Mouse (Mus musculus) liver, embryonic 16.5 days (tissue): ENCODE measurements at regions not wholly inside any gene's neighbourhood (a gene's known extent, or its start where the extent isn't known, plus 50 kb on each side); places are given as distances from the start of the nearest gene placed in this dataset.
A peak's percentile ranks its signal among the peaks of the same experiment; 100 is the strongest.
"Not testable (repeated sequence)": the region's sequence is repeated elsewhere in the genome, so short reads cannot be mapped to it uniquely, and the experiment has no call there.

Experiments
- ATAC-seq: fragments of 200-750 bp; cut with Nextera tagmentation; 2 replicates; pipeline ENCODE4 v1.8.0; 2017; ENCODE audit warnings: low read depth, mild to moderate bottlenecking, moderate number of reproducible peaks, moderate library complexity
- H3K27ac ChIP-seq: fragments of 300-500 bp; sonication (generic); 2 replicates; pipeline ENCODE4 v1.5.1; 2014; ENCODE audit warnings: mild to moderate bottlenecking, low read length
- H3K27me3 ChIP-seq: fragments of 300-500 bp; sonication (generic); 2 replicates; pipeline ENCODE4 v1.6.1; 2014; ENCODE audit warnings: low read depth, low read length, mixed read lengths; ENCODE audit not compliant: control insufficient read depth, insufficient read depth
- H3K36me3 ChIP-seq: fragments of 300-500 bp; sonication (generic); 2 replicates; pipeline ENCODE4 v1.6.1; 2014; ENCODE audit warnings: mild to moderate bottlenecking; ENCODE audit not compliant: control insufficient read depth, insufficient read depth
- H3K4me1 ChIP-seq: fragments of 300-500 bp; sonication (generic); 2 replicates; pipeline ENCODE4 v1.6.1; 2014; ENCODE audit warnings: low read depth, low read length, mixed read lengths; ENCODE audit not compliant: control insufficient read depth
- H3K4me2 ChIP-seq: fragments of 300-500 bp; sonication (generic); 2 replicates; pipeline ENCODE4 v1.6.1; 2014; ENCODE audit warnings: low read depth, low read length, mixed read lengths
- H3K4me3 ChIP-seq: fragments of 300-500 bp; sonication (generic); 2 replicates; pipeline ENCODE4 v1.5.1; 2014; ENCODE audit warnings: low read depth, mild to moderate bottlenecking, low read length
- H3K9ac ChIP-seq: fragments of 300-500 bp; sonication (generic); 2 replicates; pipeline ENCODE4 v1.6.1; 2014; ENCODE audit warnings: low read depth, low read length
- H3K9me3 ChIP-seq: fragments of 300-500 bp; sonication (generic); replicated peaks from 2 replicates; pipeline ENCODE4 v1.6.1; 2016; ENCODE audit warnings: low read length; ENCODE audit not compliant: control insufficient read depth
- WGBS: fragments of 180-500 bp; shearing (Covaris S2); extraction: QIAGEN DNeasy Blood & Tissue Kit; methylation state at CpG from one replicate; pipeline ENCODE4 v1.1.7; 2014; ENCODE audit not compliant: insufficient replicate concordance; 5-methylcytosine and 5-hydroxymethylcytosine counted together

DNA sequence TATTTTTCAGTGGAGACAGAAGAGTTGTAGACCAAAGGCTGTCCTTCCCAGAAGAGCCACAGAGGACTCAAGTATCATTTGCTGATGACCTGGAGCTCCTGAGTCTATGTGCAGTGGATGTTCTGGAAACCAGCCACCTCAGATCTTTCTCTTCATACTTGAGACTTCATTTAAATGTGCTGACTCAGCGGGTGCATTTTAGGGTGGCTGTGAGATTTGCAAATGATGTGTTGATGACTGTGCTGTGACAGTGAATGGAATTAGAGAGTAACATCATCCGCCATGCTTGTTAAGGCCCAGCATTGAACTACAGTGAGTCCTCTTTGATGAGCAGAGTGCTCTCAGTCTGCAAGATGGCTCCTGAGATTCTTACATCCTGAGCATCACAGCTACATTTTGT lies 152.0 kb upstream of the Intu start:
- Histone ChIP-seq H3K9ac (no peak overlapping the region), H3K36me3 (no peaks in the 10 kb centered on the region), H3K4me1 (no peaks in the 10 kb centered on the region), H3K27me3 (no peaks in the 10 kb centered on the region), H3K4me2 (no peak overlapping the region), H3K27ac (no peak overlapping the region), H3K4me3 (no peak overlapping the region), H3K9me3 (no peaks in the 10 kb centered on the region)
- 53% methylated on average over 2 of the region's 2 CpGs for WGBS
- ATAC-seq, result no peak

DNA sequence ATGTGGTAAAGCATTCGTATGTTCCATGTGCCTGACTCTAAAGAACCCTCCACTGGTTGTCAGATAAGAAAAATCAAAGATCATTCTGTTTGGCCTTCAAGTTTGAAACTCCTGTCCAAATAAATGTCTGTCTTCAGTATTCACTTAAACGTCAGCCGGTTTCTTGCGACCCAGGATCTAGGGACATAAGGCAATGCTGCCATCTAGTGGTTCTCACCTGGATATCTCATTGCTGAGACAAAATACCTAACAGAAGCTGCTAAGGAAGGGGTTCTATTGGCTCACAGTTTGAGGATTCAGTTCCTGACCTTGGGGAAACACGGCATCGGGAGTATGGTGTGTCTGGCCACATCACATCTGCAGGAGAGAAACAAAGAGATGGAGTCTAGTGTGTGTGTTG lies 139.5 kb upstream of the Intu start:
- 36% methylated on average over 6 of the region's 6 CpGs for WGBS
- Histone ChIP-seq H3K36me3 (no peaks in the 10 kb centered on the region), H3K4me2 (no peak overlapping the region), H3K27ac (no peak overlapping the region), H3K9ac (no peak overlapping the region), H3K4me1 (no peaks in the 10 kb centered on the region), H3K9me3 (no peaks in the 10 kb centered on the region), H3K27me3 (no peaks in the 10 kb centered on the region), H3K4me3 (no peak overlapping the region)
- no peak for ATAC-seq

- Histone ChIP-seq H3K27ac (no peak overlapping the region), H3K4me3 (no peak overlapping the region), H3K9ac (no peak overlapping the region), H3K4me1 (no peaks in the 10 kb centered on the region), H3K4me2 (no peak overlapping the region), H3K27me3 (no peaks in the 10 kb centered on the region), H3K9me3 (no peaks in the 10 kb centered on the region), H3K36me3 (no peaks in the 10 kb centered on the region)
- ATAC-seq, result no peak
- 22% methylated on average over 12 of the region's 12 CpGs for WGBS
These were observed 132.9 kb upstream of the Intu start for GRCm38 (mm10) chr3:40398184-40398583.

GRCm38 (mm10) chr3:40403402-40403801 lies 127.7 kb upstream of the Intu start:
- H3K9ac ChIP-seq, result no peak overlapping the region
- no peak overlapping the region for H3K4me3 ChIP-seq
- H3K27ac ChIP-seq, result no peak overlapping the region
- H3K4me1 ChIP-seq, result no peaks in the 10 kb centered on the region
- H3K4me2 ChIP-seq, result no peak overlapping the region
- no peak for ATAC-seq
- WGBS, result 63% methylated on average over 4 of the region's 4 CpGs
- H3K27me3 ChIP-seq, result no peaks in the 10 kb centered on the region
- no peaks in the 10 kb centered on the region for H3K36me3 ChIP-seq
- H3K9me3 ChIP-seq, result no peaks in the 10 kb centered on the region

DNA sequence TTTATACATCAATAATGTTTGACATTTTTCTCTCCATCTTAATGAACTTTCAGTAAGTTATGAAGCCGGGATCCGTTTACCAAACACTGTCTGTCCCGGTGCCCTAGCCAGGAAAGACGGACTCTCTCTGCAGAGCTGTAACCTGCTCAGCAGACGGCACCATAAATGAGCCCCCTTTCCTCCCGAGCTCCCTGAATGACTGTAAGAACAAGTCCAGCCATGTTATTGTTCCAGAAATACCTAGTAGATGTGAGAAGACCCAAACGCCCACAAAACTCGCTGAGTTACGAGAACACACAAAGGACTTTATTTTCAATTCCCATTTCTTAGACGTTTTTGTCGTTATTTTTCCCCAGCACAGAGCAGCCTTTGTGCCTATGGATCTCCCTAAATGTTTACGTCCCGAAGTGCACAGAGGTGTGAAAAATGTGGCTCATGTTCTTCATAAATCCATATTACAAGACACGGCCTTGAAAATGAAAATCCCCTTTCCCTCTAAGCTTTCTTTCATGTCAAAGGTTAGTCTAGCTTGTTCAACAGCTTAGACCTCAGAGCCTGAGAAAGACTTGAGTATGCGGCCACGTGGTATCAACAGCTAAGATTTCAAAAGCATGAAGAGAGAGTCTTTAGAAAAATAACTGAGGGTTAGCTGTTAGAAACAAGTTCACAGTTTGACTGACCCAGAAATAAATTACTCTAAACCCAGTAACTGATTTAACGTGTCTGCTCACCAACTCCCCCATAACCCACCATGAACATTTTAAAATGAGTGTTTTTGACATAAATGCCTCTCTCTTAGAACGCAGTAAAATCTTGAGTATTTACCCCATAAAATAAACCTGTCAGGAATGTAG lies 125.8 kb upstream of the Intu start:
- Histone ChIP-seq H3K4me2 (no peak overlapping the region), H3K9me3 (no peaks in the 10 kb centered on the region), H3K9ac (no peak overlapping the region), H3K36me3 (no peaks in the 10 kb centered on the region), H3K27me3 (no peaks in the 10 kb centered on the region), H3K4me3 (no peak overlapping the region), H3K4me1 (no peaks in the 10 kb centered on the region), H3K27ac (no peak overlapping the region)
- ATAC-seq, result no peak
- WGBS, result 71% methylated on average over 18 of the region's 18 CpGs

- no peak overlapping the region for H3K4me3 ChIP-seq
- H3K36me3 ChIP-seq, result no peaks in the 10 kb centered on the region
- ATAC-seq, result no peak
- no peaks in the 10 kb centered on the region for H3K9me3 ChIP-seq
- H3K4me1 ChIP-seq, result no peaks in the 10 kb centered on the region
- H3K9ac ChIP-seq, result no peak overlapping the region
- no peaks in the 10 kb centered on the region for H3K27me3 ChIP-seq
- no peak overlapping the region for H3K27ac ChIP-seq
- no peak overlapping the region for H3K4me2 ChIP-seq
- 58% methylated on average over 2 of the region's 2 CpGs for WGBS
These were observed 125.2 kb upstream of the Intu start for GRCm38 (mm10) chr3:40405949-40406236.

GRCm38 (mm10) chr3:40408921-40409488 lies 122.1 kb upstream of the Intu start:
- Histone ChIP-seq H3K9ac (no peak overlapping the region), H3K4me3 (no peak overlapping the region), H3K4me2 (no peak overlapping the region), H3K27me3 (no peaks in the 10 kb centered on the region), H3K4me1 (no peaks in the 10 kb centered on the region), H3K27ac (no peak overlapping the region), H3K9me3 (no peaks in the 10 kb centered on the region), H3K36me3 (no peaks in the 10 kb centered on the region)
- 58% methylated on average over 5 of the region's 5 CpGs for WGBS
- no peak for ATAC-seq

GRCm38 (mm10) chr3:40410749-40411310 lies 120.3 kb upstream of the Intu start:
- Histone ChIP-seq H3K4me2 (no peak overlapping the region), H3K27ac (no peak overlapping the region), H3K27me3 (no peaks in the 10 kb centered on the region), H3K4me3 (no peak overlapping the region), H3K9me3 (no peaks in the 10 kb centered on the region), H3K9ac (no peak overlapping the region), H3K36me3 (no peaks in the 10 kb centered on the region), H3K4me1 (no peaks in the 10 kb centered on the region)
- 0 out of 2 replicates have a peak, but pooled peaks have one; percentile 7 for ATAC-seq
- WGBS, result 24% methylated on average over 4 of the region's 4 CpGs

- not testable (repeated sequence) for ATAC-seq, H3K27ac ChIP-seq, H3K4me1 ChIP-seq, H3K4me2 ChIP-seq, H3K9me3 ChIP-seq, H3K4me3 ChIP-seq, H3K9ac ChIP-seq, H3K36me3 ChIP-seq, H3K27me3 ChIP-seq
- 49% methylated on average over 16 of the region's 18 CpGs for WGBS
These were observed 105.8 kb upstream of the Intu start for GRCm38 (mm10) chr3:40425183-40425844.
